Mouse (Mus musculus) cerebellum, adult 2 months (tissue): ENCODE results near the gene Hexa.

Source experiments
- CTCF ChIP-seq: fragments of 200-500 bp; IDR thresholded peaks from 2 replicates; pipeline ENCODE4 v1.5.1; 2011; ENCODE audit warnings: low read depth, mild to moderate bottlenecking, control low read depth, low read length, moderate library complexity, borderline replicate concordance; ENCODE audit not compliant: insufficient read depth
- POLR2A ChIP-seq: fragments of 200-500 bp; IDR thresholded peaks from 2 replicates; pipeline ENCODE4 v1.6.1; 2011; ENCODE audit warnings: low read length, control low read depth, borderline replicate concordance; ENCODE audit not compliant: insufficient read depth

- no peak for TF ChIP-seq CTCF
- no peak for TF ChIP-seq POLR2A
Observed at GRCm38 (mm10) chr9:59588710-59589671, 49.7 kb downstream of the Hexa start.
